In genomic region chr6:82756216-82756615, GRCm38 (mm10) we compare ENCODE assay signal across 11 mouse cellular contexts. TPM values are rescaled to one million over a fixed set of nuclear protein-coding genes. Genes with fewer than 3 reads are reported as not detected.
DNase-seq lines count a peak whose midpoint lies in the region; ATAC-seq and TF ChIP-seq lines count a peak whose summit lies in the region.
"Had no signal": no experiment of that assay in that cellular context is flagged by ENCODE, and none has a peak within 500 bp of the region (broad histone marks: within the 10 kb centered on the region; RNA-seq: fewer than 3 reads in every experiment).

No protein-coding gene starts in this region.

- H3K4me2 ChIP-seq in intestine, embryonic 14.5 days (ENCODE audit: low read length): no peak overlapping the region
- no peak overlapping the region for H3K4me2 ChIP-seq in intestine, postnatal 0 days (replicated peaks; ENCODE audit: low read depth)

- no peaks in the 10 kb centered on the region for H3K27me3 ChIP-seq in intestine, embryonic 14.5 days (replicated peaks; ENCODE audit: control insufficient read depth, insufficient read depth, low read length)
- H3K27me3 ChIP-seq in intestine, postnatal 0 days (replicated peaks; ENCODE audit: control insufficient read depth, insufficient read depth, low read length): 0 out of 2 replicates have a peak, but pooled peaks cover 5% of the 10 kb centered on the region
- no peaks in the 10 kb centered on the region for H3K27me3 ChIP-seq in heart, embryonic 10.5 days (ENCODE audit: insufficient read depth, poor library complexity, severe bottlenecking)

- 66% methylated on average over 7 of the region's 7 CpGs for WGBS in intestine, embryonic 14.5 days
- 53% methylated on average over 7 of the region's 7 CpGs for WGBS in intestine, postnatal 0 days
- 73% methylated on average over 7 of the region's 7 CpGs for WGBS in heart, embryonic 10.5 days

- H3K9me3 ChIP-seq in intestine, embryonic 14.5 days (ENCODE audit: control insufficient read depth, low read length): no peaks in the 10 kb centered on the region
- H3K9me3 ChIP-seq in intestine, postnatal 0 days (ENCODE audit: control insufficient read depth): no peaks in the 10 kb centered on the region
- no peaks in the 10 kb centered on the region for H3K9me3 ChIP-seq in heart, embryonic 10.5 days

- no peak overlapping the region for H3K9ac ChIP-seq in intestine, embryonic 14.5 days (ENCODE audit: low read length)
- H3K9ac ChIP-seq in intestine, postnatal 0 days (ENCODE audit: low read depth, low read length): no peak overlapping the region

- H3K4me3 ChIP-seq in intestine, embryonic 14.5 days (ENCODE audit: low read depth, low read length): no peak overlapping the region
- H3K4me3 ChIP-seq in intestine, postnatal 0 days (ENCODE audit: low read depth, low read length): no peak overlapping the region
- H3K4me3 ChIP-seq in heart, embryonic 10.5 days: no peak overlapping the region

- no peak for TF ChIP-seq CTCF in intestine, postnatal 0 days (IDR thresholded peaks at IDR 0.05; ENCODE audit: low read depth)

- DNase-seq in intestine, embryonic 14.5 days (ENCODE audit: low spot score): no peak
- peak; percentile 72 for DNase-seq in adipocyte (ENCODE audit: low spot score)
- DNase-seq in heart, embryonic 10.5 days (ENCODE audit: low spot score): no peak
- peak; percentile 93 for DNase-seq in skeletal muscle tissue, adult 2 months (ENCODE audit: low read depth, low spot score)
- no peak for DNase-seq in thymus, postnatal 14 days
- DNase-seq in ovary, adult 18-20 months (ENCODE audit: low spot score): no peak
- DNase-seq: kidney, postnatal 14 days; liver; thymus, postnatal 4 days had no signal

- H3K4me1 ChIP-seq in intestine, embryonic 14.5 days (replicated peaks; ENCODE audit: control insufficient read depth, insufficient read depth, low read length): 0 out of 2 replicates have a peak, but pooled peaks cover 2% of the 10 kb centered on the region
- no peaks in the 10 kb centered on the region; the same call in 1 of the 2 replicates for H3K4me1 ChIP-seq in intestine, postnatal 0 days (replicated peaks; ENCODE audit: control insufficient read depth, insufficient read depth, low read length)
- peaks cover 78% of the 10 kb centered on the region for H3K4me1 ChIP-seq in heart, embryonic 10.5 days

- H3K36me3 ChIP-seq in intestine, embryonic 14.5 days (ENCODE audit: control insufficient read depth, insufficient read depth, low read length): peaks cover 12% of the 10 kb centered on the region
- H3K36me3 ChIP-seq in intestine, postnatal 0 days (ENCODE audit: control insufficient read depth, insufficient read depth): peaks cover 4% of the 10 kb centered on the region; the same call in 1 of the 2 replicates
- peaks cover 33% of the 10 kb centered on the region for H3K36me3 ChIP-seq in heart, embryonic 10.5 days

- H3K27ac ChIP-seq in intestine, embryonic 14.5 days (ENCODE audit: low read depth): no peak overlapping the region
- H3K27ac ChIP-seq in intestine, postnatal 0 days (ENCODE audit: low read depth, low read length): no peak overlapping the region
- H3K27ac ChIP-seq in heart, embryonic 10.5 days: peak overlapping the region; percentile 56; the same call in 1 of the 2 replicates
- H3K27ac ChIP-seq: macrophage had no signal

- ATAC-seq in intestine, embryonic 14.5 days (replicated peaks; ENCODE audit: low FRiP score, low TSS enrichment, low read depth): peak; percentile 8; the same call in 1 of the 2 replicates
- no peak for ATAC-seq in intestine, postnatal 0 days

RNA-seq across cellular contexts. Expression of gene Hk2, which starts 18.0 kb away (rescaled TPM):
- polyA plus RNA-seq in intestine, embryonic 14.5 days (2014; fragmentation: Nextera tagmentation; extraction: Ambion mirVana): 31.9 and 32.3 TPM in 2 replicates
- 2.5 and 2.8 TPM in 2 replicates for polyA plus RNA-seq in intestine, postnatal 0 days (2015; fragmentation: Nextera tagmentation; extraction: Ambion mirVana)
- polyA plus RNA-seq in heart, embryonic 10.5 days (2016; fragmentation: Nextera tagmentation; extraction: Ambion mirVana): 42.2 and 44.8 TPM in 2 replicates

RNA-seq across cellular contexts. Expression of gene Pole4, which starts 51.1 kb away (rescaled TPM):
- polyA plus RNA-seq in intestine, embryonic 14.5 days (2014; fragmentation: Nextera tagmentation; extraction: Ambion mirVana): 107 and 116 TPM in 2 replicates
- 73.1 and 74.4 TPM in 2 replicates for polyA plus RNA-seq in intestine, postnatal 0 days (2015; fragmentation: Nextera tagmentation; extraction: Ambion mirVana)
- 105 and 121 TPM in 2 replicates for polyA plus RNA-seq in heart, embryonic 10.5 days (2016; fragmentation: Nextera tagmentation; extraction: Ambion mirVana)

Comparison
In these comparisons a context has a peak if more than half of its experiments do, and no peak if none do; other contexts are left out.
1. DNase-seq: peak in adipocyte (single experiment) and skeletal muscle tissue, adult 2 months (single experiment); none in intestine, embryonic 14.5 days (single experiment), heart, embryonic 10.5 days (single experiment), thymus, postnatal 14 days (single experiment) and ovary, adult 18-20 months (single experiment).